Mouse (Mus musculus): ENCODE measurements around the gene Riox2. TPM values are rescaled to one million over a fixed set of nuclear protein-coding genes. Genes with fewer than 3 reads are reported as not detected.
A peak's percentile ranks its signal among the peaks of the same experiment; 100 is the strongest.

The Riox2 gene
- polyA plus RNA-seq, 1 experiment = 9.3 TPM

DNA sequence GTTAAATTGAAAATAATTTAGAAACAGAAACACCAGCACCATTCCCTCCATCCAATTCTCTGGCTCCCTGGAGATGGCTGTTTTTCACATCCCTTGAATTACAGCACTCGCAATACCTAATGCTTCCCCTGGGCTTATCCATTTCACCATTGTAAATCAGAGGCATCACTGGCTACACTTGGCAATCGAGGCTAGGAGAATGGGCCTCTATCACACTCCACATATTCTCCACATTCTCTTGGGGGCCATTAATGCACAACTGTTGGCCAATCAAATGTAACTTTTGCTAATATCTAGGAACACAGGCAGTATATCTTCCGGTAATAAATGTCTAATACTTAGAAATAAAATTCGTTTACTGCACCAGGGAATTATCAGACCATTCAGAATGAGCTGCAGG lies 8.0 kb upstream of the Riox2 start:
- DNase-seq = no peak
- 54% methylated on average over 4 of the region's 4 CpGs for WGBS
- Histone ChIP-seq H3K36me3 (ENCODE audit: control insufficient read depth, insufficient read depth, low read length) (no peaks in the 10 kb centered on the region), H3K4me1 (ENCODE audit: control insufficient read depth, insufficient read depth, low read length) (no peaks in the 10 kb centered on the region), H3K4me3 (ENCODE audit: insufficient read depth, low read depth, low read length) (no peak overlapping the region), H3K27ac (ENCODE audit: insufficient read depth, low read depth, low read length) (no peak overlapping the region), H3K27me3 (replicated peaks; ENCODE audit: control insufficient read depth, insufficient read depth, low read length) (no peaks in the 10 kb centered on the region)
- TF ChIP-seq POLR2A (IDR thresholded peaks at IDR 0.05; ENCODE audit: low read depth, low read length) (no peak), CTCF (conservative IDR thresholded peaks at IDR 0.05; ENCODE audit: insufficient read depth, insufficient read length, low read depth, low read length) (no peak)

DNA sequence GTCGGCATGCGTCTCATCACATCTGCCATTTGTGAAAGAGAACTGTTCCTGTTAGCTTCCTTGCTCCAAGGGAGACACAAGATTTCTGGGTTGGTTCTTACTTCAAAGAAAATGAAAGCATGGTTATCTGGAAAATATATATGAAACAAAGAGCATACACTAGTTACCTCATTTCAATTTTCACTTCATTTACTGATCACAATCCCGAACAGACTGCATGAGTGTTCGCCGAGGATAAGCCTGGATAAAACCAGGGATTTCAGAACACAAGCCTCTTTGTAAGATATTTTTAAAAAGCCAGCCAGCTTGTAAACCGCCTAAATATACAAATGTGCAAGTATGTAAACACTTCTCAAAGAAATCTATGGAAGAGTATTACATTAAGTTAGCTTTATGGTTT lies 7.6 kb upstream of the Riox2 start:
- 92% methylated on average over 6 of the region's 6 CpGs for WGBS
- H3K4me1 ChIP-seq (ENCODE audit: control insufficient read depth, insufficient read depth, low read length) = no peaks in the 10 kb centered on the region
- DNase-seq = no peak
- no peaks in the 10 kb centered on the region for H3K27me3 ChIP-seq (replicated peaks; ENCODE audit: control insufficient read depth, insufficient read depth, low read length)
- no peaks in the 10 kb centered on the region for H3K36me3 ChIP-seq (ENCODE audit: control insufficient read depth, insufficient read depth, low read length)
- H3K4me3 ChIP-seq (ENCODE audit: insufficient read depth, low read depth, low read length) = no peak overlapping the region
- TF ChIP-seq CTCF (conservative IDR thresholded peaks at IDR 0.05; ENCODE audit: insufficient read depth, insufficient read length, low read depth, low read length) (no peak), POLR2A (IDR thresholded peaks at IDR 0.05; ENCODE audit: low read depth, low read length) (no peak)
- H3K27ac ChIP-seq (ENCODE audit: insufficient read depth, low read depth, low read length) = no peak overlapping the region

DNA sequence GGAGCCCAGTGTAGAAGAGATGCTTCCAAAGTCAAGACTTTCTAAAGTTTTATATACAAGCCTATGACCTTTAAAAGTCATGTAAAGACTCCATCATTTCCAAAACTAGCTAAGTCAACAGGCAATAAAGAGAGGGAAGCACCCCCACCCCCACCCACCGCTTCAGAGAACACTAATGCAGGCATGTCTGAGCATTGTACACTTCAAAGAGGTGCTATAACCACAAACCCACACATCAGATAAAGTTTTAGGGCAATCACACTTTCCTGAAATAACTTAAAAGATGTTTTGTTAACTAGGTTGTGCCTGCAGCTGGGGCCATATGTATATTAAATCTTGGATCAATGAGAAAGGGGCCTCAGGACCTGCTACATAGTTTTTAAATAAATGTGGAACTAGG lies 1.7 kb upstream of the Riox2 start:
- Histone ChIP-seq H3K4me1 (ENCODE audit: control insufficient read depth, insufficient read depth, low read length) (peaks cover 4% of the 10 kb centered on the region; the same call in 1 of the 2 replicates), H3K27ac (ENCODE audit: insufficient read depth, low read depth, low read length) (no peak overlapping the region), H3K4me3 (ENCODE audit: insufficient read depth, low read depth, low read length) (no peak overlapping the region), H3K27me3 (replicated peaks; ENCODE audit: control insufficient read depth, insufficient read depth, low read length) (no peaks in the 10 kb centered on the region), H3K36me3 (ENCODE audit: control insufficient read depth, insufficient read depth, low read length) (no peaks in the 10 kb centered on the region)
- DNase-seq = no peak
- TF ChIP-seq POLR2A (IDR thresholded peaks at IDR 0.05; ENCODE audit: low read depth, low read length) = no peak
- TF ChIP-seq CTCF (conservative IDR thresholded peaks at IDR 0.05; ENCODE audit: insufficient read depth, insufficient read length, low read depth, low read length) = no peak
- 93% methylated on average over 1 of the region's 1 CpGs for WGBS

DNA sequence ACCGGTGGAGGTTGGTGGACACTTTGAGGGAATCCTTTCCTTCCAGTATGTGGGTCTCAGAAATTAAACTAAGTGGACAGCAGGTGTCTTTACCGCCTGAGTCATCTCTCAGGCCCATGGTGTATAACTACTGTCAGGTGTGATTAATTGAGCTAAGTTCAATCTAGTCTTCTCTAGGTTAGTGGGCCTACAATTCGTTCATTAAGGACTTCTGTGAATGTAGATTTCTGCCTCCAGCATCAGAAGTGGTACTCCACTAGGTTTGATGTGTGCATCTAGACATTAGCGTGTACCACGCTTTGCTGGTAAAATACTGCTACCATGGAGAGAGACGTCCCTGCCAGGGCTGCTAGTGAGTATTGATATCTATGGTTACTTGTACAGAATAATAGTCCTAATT lies 971 bp downstream of the Riox2 start:
- no peaks in the 10 kb centered on the region for H3K36me3 ChIP-seq (ENCODE audit: control insufficient read depth, insufficient read depth, low read length)
- no peak overlapping the region for H3K27ac ChIP-seq (ENCODE audit: insufficient read depth, low read depth, low read length)
- no peaks in the 10 kb centered on the region for H3K27me3 ChIP-seq (replicated peaks; ENCODE audit: control insufficient read depth, insufficient read depth, low read length)
- 33% methylated on average over 6 of the region's 6 CpGs for WGBS
- no peak for TF ChIP-seq POLR2A (IDR thresholded peaks at IDR 0.05; ENCODE audit: low read depth, low read length)
- no peak overlapping the region for H3K4me3 ChIP-seq (ENCODE audit: insufficient read depth, low read depth, low read length)
- peaks cover 4% of the 10 kb centered on the region; the same call in 1 of the 2 replicates for H3K4me1 ChIP-seq (ENCODE audit: control insufficient read depth, insufficient read depth, low read length)
- no peak for DNase-seq

DNA sequence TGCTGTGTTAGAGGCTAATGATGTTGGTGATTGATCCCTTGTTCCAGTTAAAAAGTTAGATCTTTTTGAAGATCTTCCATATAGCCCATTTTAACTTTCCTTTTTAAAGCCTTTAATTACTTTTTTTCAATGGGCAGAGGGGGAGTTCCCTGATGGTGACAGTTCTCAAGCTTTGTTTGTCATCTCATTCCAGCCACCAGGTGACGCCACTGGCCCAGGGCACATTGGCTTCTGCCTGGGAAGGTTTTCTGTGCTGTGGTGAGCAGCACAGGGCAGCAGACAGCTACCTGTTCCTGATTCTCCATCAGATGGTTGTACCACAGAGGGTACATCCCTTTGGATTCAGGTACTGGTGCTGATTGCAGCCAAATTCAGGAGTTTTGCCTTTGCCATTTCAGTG lies 3.2 kb downstream of the Riox2 start:
- TF ChIP-seq CTCF (conservative IDR thresholded peaks at IDR 0.05; ENCODE audit: insufficient read depth, insufficient read length, low read depth, low read length) = peak; percentile 81
- no peak for TF ChIP-seq POLR2A (IDR thresholded peaks at IDR 0.05; ENCODE audit: low read depth, low read length)
- WGBS = 28% methylated on average over 1 of the region's 1 CpGs
- peak; percentile 75 for DNase-seq
- H3K36me3 ChIP-seq (ENCODE audit: control insufficient read depth, insufficient read depth, low read length) = no peaks in the 10 kb centered on the region
- no peaks in the 10 kb centered on the region for H3K27me3 ChIP-seq (replicated peaks; ENCODE audit: control insufficient read depth, insufficient read depth, low read length)
- H3K4me3 ChIP-seq (ENCODE audit: insufficient read depth, low read depth, low read length) = no peak overlapping the region
- H3K27ac ChIP-seq (ENCODE audit: insufficient read depth, low read depth, low read length) = no peak overlapping the region
- peaks cover 4% of the 10 kb centered on the region; the same call in 1 of the 2 replicates for H3K4me1 ChIP-seq (ENCODE audit: control insufficient read depth, insufficient read depth, low read length)

DNA sequence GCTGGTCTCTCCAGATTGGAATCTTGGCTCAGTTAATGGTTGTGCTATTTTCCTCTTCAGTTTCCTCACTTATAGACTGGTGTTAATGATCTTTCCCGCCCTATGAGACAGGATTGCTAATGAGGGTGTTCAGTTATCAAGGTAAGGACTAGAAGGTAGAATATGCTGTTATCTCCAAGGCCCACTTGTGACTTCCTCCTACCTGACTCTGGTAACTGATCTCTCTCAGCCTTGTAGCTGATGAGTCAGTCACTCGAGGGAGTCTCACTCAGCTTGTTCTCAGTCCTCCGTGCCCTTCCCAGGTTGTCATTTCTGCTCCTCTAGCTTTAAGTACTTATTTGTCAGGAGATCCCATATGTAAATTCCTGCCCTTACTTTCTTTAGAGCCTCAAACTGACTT lies 6.4 kb downstream of the Riox2 start:
- no peak for TF ChIP-seq POLR2A (IDR thresholded peaks at IDR 0.05; ENCODE audit: low read depth, low read length)
- no peak for TF ChIP-seq CTCF (conservative IDR thresholded peaks at IDR 0.05; ENCODE audit: insufficient read depth, insufficient read length, low read depth, low read length)
- H3K27ac ChIP-seq (ENCODE audit: insufficient read depth, low read depth, low read length) = no peak overlapping the region
- DNase-seq = no peak
- H3K36me3 ChIP-seq (ENCODE audit: control insufficient read depth, insufficient read depth, low read length) = peaks cover 4% of the 10 kb centered on the region
- H3K4me1 ChIP-seq (ENCODE audit: control insufficient read depth, insufficient read depth, low read length) = no peaks in the 10 kb centered on the region
- WGBS = 84% methylated on average over 3 of the region's 3 CpGs
- no peak overlapping the region for H3K4me3 ChIP-seq (ENCODE audit: insufficient read depth, low read depth, low read length)
- H3K27me3 ChIP-seq (replicated peaks; ENCODE audit: control insufficient read depth, insufficient read depth, low read length) = no peaks in the 10 kb centered on the region

DNA sequence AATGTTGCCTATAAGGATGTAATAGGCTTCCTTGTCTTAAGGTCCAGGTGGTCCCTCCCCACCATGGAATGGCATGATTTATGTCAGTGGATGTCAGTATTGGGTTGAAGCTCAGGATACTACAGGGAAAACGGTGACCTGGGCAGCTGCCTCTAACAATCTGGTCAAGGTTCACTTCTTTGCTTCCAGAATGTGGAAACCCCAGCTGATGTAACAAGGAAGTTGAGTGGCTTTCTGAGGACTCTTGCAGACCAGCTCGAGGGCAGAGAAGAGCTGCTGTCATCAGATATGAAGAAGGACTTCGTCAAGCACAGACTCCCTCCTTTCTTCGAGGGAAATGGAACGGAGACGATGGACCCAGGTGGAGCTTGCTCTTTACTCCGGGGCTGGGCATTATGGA lies 15.7 kb downstream of the Riox2 start:
- peaks cover 2% of the 10 kb centered on the region; the same call in 1 of the 2 replicates for H3K36me3 ChIP-seq (ENCODE audit: control insufficient read depth, insufficient read depth, low read length)
- H3K27me3 ChIP-seq (replicated peaks; ENCODE audit: control insufficient read depth, insufficient read depth, low read length) = no peaks in the 10 kb centered on the region
- no peak overlapping the region for H3K27ac ChIP-seq (ENCODE audit: insufficient read depth, low read depth, low read length)
- 44% methylated on average over 7 of the region's 7 CpGs for WGBS
- H3K4me1 ChIP-seq (ENCODE audit: control insufficient read depth, insufficient read depth, low read length) = peaks cover 3% of the 10 kb centered on the region; the same call in 1 of the 2 replicates
- TF ChIP-seq POLR2A (IDR thresholded peaks at IDR 0.05; ENCODE audit: low read depth, low read length) (no peak), CTCF (conservative IDR thresholded peaks at IDR 0.05; ENCODE audit: insufficient read depth, insufficient read length, low read depth, low read length) (no peak)
- no peak overlapping the region for H3K4me3 ChIP-seq (ENCODE audit: insufficient read depth, low read depth, low read length)
- DNase-seq = peak; percentile 55

Data from kidney, adult 2 months (tissue).